Mouse (Mus musculus) olfactory bulb, adult 2 months (tissue): ENCODE data around the gene Myo18b.

Source experiments
- CTCF ChIP-seq: fragments of 200-500 bp; IDR thresholded peaks from 2 replicates; pipeline ENCODE4 v1.5.1; 2012; ENCODE audit warnings: low read depth, mild to moderate bottlenecking, low read length, moderate library complexity; ENCODE audit not compliant: insufficient read depth
- POLR2A ChIP-seq: fragments of 200-500 bp; IDR thresholded peaks from 2 replicates; pipeline ENCODE4 v1.6.1; 2012; ENCODE audit warnings: mild to moderate bottlenecking, low read depth, low read length, moderate library complexity; ENCODE audit not compliant: insufficient read depth

DNA sequence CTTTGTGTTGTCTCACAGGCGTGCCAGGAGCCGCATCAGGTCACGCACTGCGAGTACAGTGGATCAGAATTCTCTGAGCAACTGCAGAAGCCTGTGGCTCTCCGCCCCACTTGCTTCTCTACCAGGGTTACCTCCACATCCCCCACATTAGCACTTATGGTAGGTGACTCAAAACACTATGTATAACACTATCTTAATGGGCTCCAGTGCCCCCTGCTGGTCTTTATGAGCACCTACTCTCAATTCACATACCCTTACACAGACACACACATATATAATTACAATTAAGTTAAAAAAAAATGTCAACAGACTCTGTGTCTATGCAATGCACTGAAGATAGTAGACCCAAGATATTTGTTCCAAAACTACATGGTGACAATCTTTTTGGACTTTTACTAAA lies 127.6 kb downstream of the Myo18b start:
- TF ChIP-seq CTCF = no peak
- TF ChIP-seq POLR2A = no peak
